Mouse (Mus musculus) G1E (cell line): ENCODE data around the gene Cmbl.

ENCODE experiments used
- CTCF ChIP-seq: IDR thresholded peaks from 2 replicates; pipeline ENCODE4 v1.5.1; 2012; ENCODE audit warnings: low read depth, low read length, inconsistent platforms, mixed read lengths
- GATA1 ChIP-seq: IDR thresholded peaks from 2 replicates; pipeline ENCODE4 v1.6.1; 2012; ENCODE audit warnings: borderline replicate concordance, low read length, inconsistent platforms, mixed read lengths
- POLR2AphosphoS5 ChIP-seq: IDR thresholded peaks from 2 replicates; pipeline ENCODE4 v1.6.1; 2012; ENCODE audit warnings: low read depth, low read length, inconsistent platforms; ENCODE audit not compliant: insufficient replicate concordance
- TAL1 ChIP-seq: conservative IDR thresholded peaks from 2 replicates; pipeline ENCODE4 v1.6.1; 2012; ENCODE audit warnings: low read depth, low read length, inconsistent platforms, mixed read lengths

DNA sequence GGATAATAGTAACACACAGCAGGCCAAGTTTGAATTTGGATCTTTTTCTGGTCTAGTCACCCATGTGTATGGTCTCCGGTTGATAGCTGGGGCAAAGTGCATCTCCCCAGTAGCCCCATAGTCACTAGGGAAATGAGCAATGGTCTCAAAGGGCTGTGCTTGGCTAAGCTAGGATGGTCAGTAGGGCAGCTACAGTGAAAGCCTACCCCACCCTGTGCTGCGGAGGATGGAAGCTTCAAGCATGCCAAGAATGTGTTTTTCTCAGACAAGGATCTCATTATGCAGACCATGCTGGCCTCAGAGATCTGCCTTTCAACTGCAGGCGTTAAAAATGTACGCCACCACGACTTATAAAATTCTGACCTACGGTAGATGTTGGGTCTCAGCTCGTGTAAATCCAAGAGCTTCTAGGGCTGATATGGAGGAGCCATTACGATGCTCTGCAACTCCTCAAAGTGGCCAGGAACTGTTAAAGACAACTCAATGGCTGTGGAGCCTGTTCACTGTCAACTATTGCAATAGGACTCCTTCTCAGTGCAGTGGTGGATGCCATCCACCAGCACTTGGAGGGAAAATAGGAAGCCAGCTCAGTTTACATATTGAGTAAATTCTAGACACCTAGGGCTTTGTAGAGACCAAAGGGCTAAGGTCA is 23.9 kb downstream of the Cmbl start:
- TF ChIP-seq GATA1 (no peak), CTCF (no peak), TAL1 (no peak), POLR2AphosphoS5 (peak; percentile 83; the same call in 1 of the 2 replicates)
